Mouse (Mus musculus) neural tube, embryonic 10.5 days (tissue): ENCODE measurements around the gene Lhfpl2.

Experiments used
- DNase-seq: peaks from one replicate; pipeline ENCODE4 v3.0.0-alpha.2; 2017; ENCODE audit warnings: low spot score; ENCODE audit errors: extremely low spot score

The Lhfpl2 gene

GRCm38 (mm10) chr13:94066626-94067275 lies 9.2 kb downstream of the Lhfpl2 start:
- DNase-seq, result peak; percentile 12

DNA sequence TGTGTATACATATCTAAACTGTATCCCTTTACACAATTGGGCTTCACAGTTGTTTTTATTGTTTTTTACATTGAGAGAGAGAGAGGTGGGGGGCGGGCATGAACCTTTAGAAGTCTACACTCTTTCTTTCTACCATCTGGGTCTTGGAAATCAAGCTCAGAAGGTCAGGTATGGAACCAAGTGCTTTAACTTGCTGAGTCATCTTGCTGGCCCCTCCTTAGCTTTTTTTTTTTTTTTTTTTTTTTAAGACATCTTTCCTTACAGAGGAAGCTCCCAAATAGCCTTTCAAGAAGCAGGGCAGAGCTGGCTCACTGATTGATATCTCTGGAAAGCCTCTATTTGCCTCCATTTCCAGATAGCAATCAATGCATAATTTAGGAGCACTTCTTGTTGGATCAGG lies 10.7 kb downstream of the Lhfpl2 start:
- no peak for DNase-seq

DNA sequence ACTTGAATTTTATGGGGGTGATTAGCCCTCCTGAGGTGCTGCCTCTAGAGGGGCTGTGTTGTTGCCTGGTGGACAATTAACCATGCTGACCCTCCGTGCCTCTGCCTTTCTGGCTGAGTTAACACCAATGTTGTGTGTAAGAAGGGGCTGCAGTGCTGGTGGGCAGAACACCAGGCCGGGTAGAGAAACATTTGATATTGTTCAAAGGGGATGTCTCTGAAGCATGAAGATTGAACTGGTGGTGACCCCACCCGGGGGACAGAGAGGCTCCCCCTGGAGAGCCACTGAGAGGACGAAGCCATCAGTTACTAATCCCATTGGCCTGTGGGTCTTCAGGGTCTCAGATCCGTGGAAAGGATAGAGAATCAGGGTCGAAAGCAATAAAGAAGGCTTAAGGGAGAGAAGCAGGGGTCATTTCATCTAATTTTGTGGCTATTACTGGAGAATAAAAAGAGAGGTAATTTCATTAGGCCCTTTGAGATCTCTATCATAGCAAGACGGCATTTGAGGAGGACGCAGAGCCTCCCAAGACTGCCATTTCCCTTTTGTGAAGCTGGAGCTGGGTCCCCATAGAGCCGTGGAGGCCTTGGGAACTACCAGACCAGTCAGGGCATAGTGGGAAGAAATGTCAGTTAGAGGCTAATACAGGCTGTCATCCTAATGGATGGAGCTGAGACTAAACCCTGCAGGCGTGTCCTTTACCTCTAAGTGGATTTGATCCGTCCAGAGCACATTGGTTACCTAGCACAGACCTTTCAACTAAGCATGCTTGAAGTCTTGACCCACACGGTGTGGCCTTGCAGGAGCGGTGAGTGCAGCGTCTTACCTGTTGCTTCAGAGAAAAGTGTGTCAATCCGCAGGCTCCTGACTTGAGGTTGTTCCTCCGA lies 12.1 kb downstream of the Lhfpl2 start:
- peak; percentile 55 for DNase-seq

- no peak for DNase-seq
These were observed 12.7 kb downstream of the Lhfpl2 start for GRCm38 (mm10) chr13:94070308-94070619.

GRCm38 (mm10) chr13:94070927-94071326 lies 13.3 kb downstream of the Lhfpl2 start:
- no peak for DNase-seq

DNA sequence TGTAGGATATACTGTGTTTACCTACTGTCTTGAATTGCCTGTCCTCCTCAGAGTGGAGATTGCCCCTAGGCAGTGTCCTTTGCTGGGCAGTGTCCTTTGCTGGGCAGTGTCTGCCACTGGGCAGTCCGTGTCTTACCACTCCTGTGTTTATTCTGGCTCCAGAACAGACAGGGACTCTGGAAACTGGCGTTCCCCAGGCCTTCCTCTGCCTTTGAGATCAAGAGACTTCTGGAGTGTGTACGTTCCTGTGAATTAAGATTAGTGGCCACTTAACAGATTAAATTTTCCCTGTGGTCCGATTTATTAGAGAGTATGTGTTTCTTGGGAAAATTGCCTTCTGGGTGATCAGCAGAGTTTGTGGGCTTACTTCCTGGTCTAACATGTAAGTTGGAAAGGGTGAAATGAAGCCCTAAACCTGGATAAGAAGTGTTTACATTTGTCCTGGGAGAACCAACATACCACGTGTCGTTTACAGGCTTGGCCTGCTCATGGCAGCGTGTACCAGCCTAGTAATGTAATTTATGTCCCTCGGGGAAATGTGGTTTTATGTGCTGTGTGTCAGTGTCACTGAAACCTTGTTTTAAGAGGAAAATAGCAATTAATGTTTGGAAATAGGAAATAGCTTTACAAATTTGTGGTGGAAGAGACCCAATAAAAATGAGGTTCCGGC lies 15.6 kb downstream of the Lhfpl2 start:
- no peak for DNase-seq

DNA sequence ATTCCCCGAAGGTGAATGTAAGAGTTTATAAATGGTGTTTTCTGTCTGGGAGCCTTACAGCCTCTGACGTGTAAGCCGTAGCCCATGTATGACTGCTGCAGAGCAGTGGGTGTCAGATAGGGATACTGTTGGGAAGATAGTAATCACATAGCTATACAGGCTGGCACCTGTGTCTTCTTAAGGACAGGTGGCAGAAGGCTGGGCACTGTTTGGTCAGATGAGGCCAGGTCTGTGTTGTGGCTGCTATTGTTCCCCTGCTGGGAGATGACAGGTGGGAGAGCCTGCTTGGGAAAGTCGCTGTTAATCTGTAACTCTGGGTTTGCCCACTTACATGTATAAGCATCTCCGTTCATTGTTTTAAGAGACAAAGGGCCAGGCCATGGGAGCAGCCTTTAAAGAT lies 16.1 kb downstream of the Lhfpl2 start:
- no peak for DNase-seq

GRCm38 (mm10) chr13:94075181-94075580 lies 17.6 kb downstream of the Lhfpl2 start:
- no peak for DNase-seq

- DNase-seq, result no peak
These were observed 19.8 kb downstream of the Lhfpl2 start for GRCm38 (mm10) chr13:94077136-94078018.

DNA sequence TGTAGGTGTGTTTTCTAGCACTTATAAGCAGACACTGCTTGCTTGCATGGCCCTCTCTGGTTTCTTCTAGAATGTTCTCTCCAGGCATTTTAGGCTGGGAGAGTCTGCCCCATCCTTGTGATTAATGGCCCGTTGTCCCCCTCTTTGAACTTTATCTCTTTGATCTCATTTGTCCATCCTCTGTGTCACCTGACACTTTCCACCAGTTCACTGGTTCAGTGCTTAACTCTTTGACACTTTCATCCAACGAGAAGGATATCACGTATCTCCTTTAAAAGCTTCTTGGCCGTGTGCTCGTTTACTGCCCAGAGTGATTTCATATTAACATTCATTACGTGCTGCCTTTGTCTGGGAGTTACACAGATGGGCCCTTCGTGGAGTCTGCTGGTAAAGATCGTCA lies 25.6 kb downstream of the Lhfpl2 start:
- DNase-seq, result no peak

DNA sequence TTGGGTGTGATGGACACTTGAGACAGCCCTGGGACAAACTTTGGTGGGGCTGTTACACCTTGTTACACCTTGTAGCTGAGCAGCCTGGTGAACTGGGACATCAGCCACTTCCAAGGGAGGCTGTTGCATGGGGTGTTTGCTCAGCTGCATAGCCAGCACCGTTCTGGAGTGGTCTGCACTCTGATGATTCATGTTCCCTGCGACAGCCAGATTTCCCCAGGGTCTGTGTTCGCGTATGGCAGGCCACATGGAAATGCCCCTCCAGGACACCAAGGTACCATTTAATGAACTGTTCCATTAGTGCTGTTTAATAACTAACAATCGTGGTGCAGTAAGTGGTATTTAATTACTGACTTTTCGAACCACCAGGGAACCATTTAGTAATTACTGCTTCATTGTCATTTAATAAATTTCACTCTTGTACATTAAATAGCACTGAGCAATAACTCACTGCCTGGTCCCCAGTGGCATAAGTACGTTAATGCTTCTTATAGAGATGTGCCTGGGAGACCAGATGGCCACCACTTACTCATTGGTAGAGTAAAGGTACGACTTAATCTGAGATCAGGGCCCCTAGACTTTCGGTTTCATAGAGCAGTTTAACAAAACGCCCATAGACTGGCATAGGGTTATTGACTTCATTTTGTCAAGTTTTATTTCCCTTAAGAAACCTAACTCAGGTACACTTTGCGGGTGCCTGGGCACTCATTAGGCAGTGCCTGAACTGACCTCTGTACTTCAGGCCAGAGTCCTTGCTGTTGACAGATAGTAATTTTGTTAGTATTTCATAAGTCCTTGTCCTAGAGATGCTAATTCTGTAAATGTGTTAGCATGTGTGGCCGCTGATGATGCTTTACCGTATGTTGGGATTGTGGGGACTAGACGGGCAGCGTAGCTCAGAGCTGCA lies 26.9 kb downstream of the Lhfpl2 start:
- no peak for DNase-seq

DNA sequence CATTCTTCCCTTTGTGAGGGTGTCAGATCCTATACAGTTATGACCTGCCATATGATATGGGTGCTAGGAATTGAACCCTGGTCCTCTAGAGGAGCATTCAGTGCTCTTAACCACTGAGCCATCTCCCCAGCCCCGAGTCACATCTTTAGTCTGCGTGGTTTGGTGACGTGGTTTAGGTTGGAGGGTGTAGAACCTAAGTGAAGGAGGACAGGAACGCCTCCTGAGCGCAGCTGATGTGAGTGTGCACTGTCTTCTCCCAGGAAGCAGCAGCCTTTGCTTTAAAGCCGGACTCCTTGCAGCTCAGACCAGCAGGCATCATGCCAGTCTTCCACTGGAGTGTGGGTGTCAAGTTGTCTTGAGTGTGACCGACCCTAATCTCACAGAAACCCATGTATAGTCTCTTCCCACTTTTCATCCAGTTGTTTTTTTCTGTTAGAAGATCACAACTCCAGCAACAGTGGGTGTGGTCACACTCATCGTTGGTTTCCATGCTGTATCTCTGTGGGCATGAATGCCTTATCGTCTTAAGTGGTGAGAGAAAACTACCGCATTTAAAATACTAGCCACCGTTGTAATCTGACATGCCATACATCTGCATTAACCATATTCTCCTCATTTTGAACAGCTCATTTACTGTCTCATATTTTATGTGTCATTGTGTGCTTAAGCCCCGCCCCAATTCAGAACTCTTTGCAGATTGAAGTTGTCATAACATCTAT lies 28.7 kb downstream of the Lhfpl2 start:
- DNase-seq, result no peak

- no peak for DNase-seq
These were observed 29.5 kb downstream of the Lhfpl2 start for GRCm38 (mm10) chr13:94087061-94087460.

- DNase-seq, result no peak
These were observed 31.2 kb downstream of the Lhfpl2 start for GRCm38 (mm10) chr13:94088788-94089187.

GRCm38 (mm10) chr13:94089286-94089685 lies 31.7 kb downstream of the Lhfpl2 start:
- DNase-seq, result no peak

- no peak for DNase-seq
These were observed 33.8 kb downstream of the Lhfpl2 start for GRCm38 (mm10) chr13:94091366-94091765.

DNA sequence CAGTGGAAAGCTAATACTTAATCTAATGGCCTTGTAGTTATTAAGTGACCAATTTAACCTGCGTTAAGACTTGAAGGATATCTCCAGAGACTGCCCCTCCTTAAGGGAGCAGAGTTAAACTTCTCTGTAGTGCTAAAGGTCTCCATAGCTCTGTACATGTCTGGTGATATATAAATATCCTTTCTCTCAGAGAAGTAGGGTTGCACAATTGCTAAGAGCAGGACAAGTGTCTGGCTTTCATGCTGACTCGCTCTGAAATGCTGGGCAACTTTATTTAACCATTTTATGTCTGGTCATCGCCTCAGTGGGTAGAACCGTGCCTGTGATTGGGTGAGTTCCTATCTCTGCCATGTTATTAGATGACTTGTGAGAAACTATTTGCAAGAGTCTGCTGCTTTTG lies 36.6 kb downstream of the Lhfpl2 start:
- no peak for DNase-seq

DNA sequence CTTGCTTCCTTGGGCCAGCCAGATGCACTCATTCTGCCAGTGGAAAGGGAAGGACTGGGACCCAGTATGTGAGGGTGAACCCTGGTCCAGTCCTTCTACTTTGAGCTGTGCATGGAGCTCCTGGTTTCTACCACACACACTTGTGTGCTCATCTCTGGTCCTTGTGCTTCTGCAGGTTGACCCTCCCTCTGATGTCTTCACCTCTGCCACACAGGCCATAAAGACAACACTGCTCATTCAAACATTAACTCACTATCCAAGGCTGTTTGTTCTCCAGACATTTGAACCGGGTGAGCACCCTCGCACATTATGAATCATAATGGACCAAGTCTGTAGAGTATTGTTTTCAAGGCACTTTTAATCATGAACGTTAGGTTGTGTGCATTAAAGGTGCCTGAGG lies 37.0 kb downstream of the Lhfpl2 start:
- no peak for DNase-seq

DNA sequence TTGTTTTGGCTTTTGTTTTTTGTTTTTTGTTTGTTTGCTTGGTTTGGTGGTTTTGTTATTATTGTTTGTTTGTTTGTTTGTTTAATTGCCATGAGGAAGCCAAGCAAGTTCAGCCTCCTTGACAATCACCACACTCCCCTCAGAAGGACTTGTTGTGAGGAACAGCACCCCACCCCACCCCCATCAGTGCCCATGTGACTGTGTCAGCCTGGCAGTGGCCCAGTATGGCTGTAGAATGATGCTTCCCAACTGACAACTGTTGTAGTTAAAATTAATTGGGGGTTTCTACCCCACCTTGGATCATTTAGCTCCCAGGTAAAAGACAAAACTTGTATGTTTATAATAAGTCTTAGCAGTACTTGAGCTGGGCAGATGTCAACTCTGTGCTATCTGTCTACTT lies 37.6 kb downstream of the Lhfpl2 start:
- DNase-seq, result no peak

GRCm38 (mm10) chr13:94097667-94098066 lies 40.1 kb downstream of the Lhfpl2 start:
- no peak for DNase-seq
